Mouse (Mus musculus) limb, embryonic 14.5 days (tissue): ENCODE data around the gene Pms1. TPM values are rescaled to one million over a fixed set of nuclear protein-coding genes. Genes with fewer than 3 reads are reported as not detected.

Source experiments
- ATAC-seq: fragments of 200-750 bp; cut with Nextera tagmentation; 2 replicates; pipeline ENCODE4 v1.8.0; 2017; ENCODE audit warnings: low read depth, moderate number of reproducible peaks, moderate TSS enrichment; ENCODE audit not compliant: low FRiP score
- DNase-seq: peaks from one replicate; pipeline ENCODE4 v3.0.0-alpha.2; 2015; ENCODE audit warnings: low spot score
- H3K27ac ChIP-seq: fragments of 300-500 bp; sonication (generic); replicated peaks from 2 replicates; pipeline ENCODE4 v1.5.1; 2014; ENCODE audit warnings: low read depth, mild to moderate bottlenecking, low read length, moderate library complexity, mixed read lengths
- H3K27me3 ChIP-seq: fragments of 300-500 bp; sonication (generic); 2 replicates; pipeline ENCODE4 v1.6.1; 2014; ENCODE audit warnings: low read length, mixed read lengths; ENCODE audit not compliant: control insufficient read depth, insufficient read depth
- H3K36me3 ChIP-seq: fragments of 300-500 bp; sonication (generic); 2 replicates; pipeline ENCODE4 v1.6.1; 2014; ENCODE audit warnings: mild to moderate bottlenecking, low read length, moderate library complexity, mixed read lengths; ENCODE audit not compliant: control insufficient read depth, insufficient read depth
- H3K4me1 ChIP-seq: fragments of 300-500 bp; sonication (generic); 2 replicates; pipeline ENCODE4 v1.6.1; 2014; ENCODE audit warnings: antibody characterized with exemption, low read length, mixed read lengths; ENCODE audit not compliant: control insufficient read depth, insufficient read depth
- H3K4me2 ChIP-seq: fragments of 300-500 bp; sonication (generic); replicated peaks from 2 replicates; pipeline ENCODE4 v1.6.1; 2014; ENCODE audit warnings: low read depth, mild to moderate bottlenecking, low read length, moderate library complexity; ENCODE audit not compliant: severe bottlenecking
- H3K4me3 ChIP-seq: fragments of 300-500 bp; sonication (generic); replicated peaks from 2 replicates; pipeline ENCODE4 v1.5.1; 2014; ENCODE audit warnings: low read length
- H3K9ac ChIP-seq: fragments of 300-500 bp; sonication (generic); 2 replicates; pipeline ENCODE4 v1.6.1; 2014; ENCODE audit warnings: mild to moderate bottlenecking, low read depth, low read length, moderate library complexity; ENCODE audit not compliant: severe bottlenecking
- H3K9me3 ChIP-seq: fragments of 300-500 bp; sonication (generic); 2 replicates; pipeline ENCODE4 v1.6.1; 2016; ENCODE audit warnings: low read length; ENCODE audit not compliant: control insufficient read depth
- POLR2A ChIP-seq: fragments of 200-500 bp; IDR thresholded peaks from 2 replicates; pipeline ENCODE4 v1.8.0; 2012; ENCODE audit warnings: inconsistent platforms, mild to moderate bottlenecking, moderate library complexity, borderline replicate concordance; ENCODE audit not compliant: insufficient read depth, insufficient read length; ENCODE audit errors: extremely low read depth
- WGBS: fragments of 180-500 bp; shearing (Covaris S2); extraction: QIAGEN DNeasy Blood & Tissue Kit; methylation state at CpG from one replicate; pipeline ENCODE4 v1.1.7; 2014; 5-methylcytosine and 5-hydroxymethylcytosine counted together
- polyA plus RNA-seq, 2 experiments: library from polyadenylated mRNA; depleted of rRNA in 1 of 2; stranded (reverse) in 1 of 2; unstranded in 1 of 2; fragments of >200 nt; fragmentation: Nextera tagmentation in 1 of 2; extraction: Ambion mirVana in 1 of 2; gene quantifications; 2 replicates each; pipeline versions ENCODE4 v1.2.1 to v1.2.3; 2012 to 2014

The Pms1 gene
- polyA plus RNA-seq, 2 experiments = 8.5 to 18.3 TPM

GRCm38 (mm10) chr1:53324827-53325494, 28.1 kb upstream of the Pms1 start:
- 92% methylated on average over 5 of the region's 5 CpGs for WGBS

GRCm38 (mm10) chr1:53324277-53324676, 27.5 kb upstream of the Pms1 start:
- Histone ChIP-seq H3K36me3 (peaks cover 3% of the 10 kb centered on the region; the same call in 1 of the 2 replicates), H3K27ac (no peak overlapping the region), H3K27me3 (no peaks in the 10 kb centered on the region), H3K9ac (no peak overlapping the region), H3K4me1 (no peaks in the 10 kb centered on the region), H3K4me2 (no peak overlapping the region), H3K4me3 (no peak overlapping the region), H3K9me3 (no peaks in the 10 kb centered on the region)
- TF ChIP-seq POLR2A = no peak
- 96% methylated on average over 1 of the region's 1 CpGs for WGBS
- DNase-seq = no peak
- ATAC-seq = no peak

More at GRCm38 (mm10) chr1:53324827-53325494, 28.1 kb upstream of the Pms1 start:
- DNase-seq (no peak), ATAC-seq (no peak)
- Histone ChIP-seq H3K9ac (no peak overlapping the region), H3K4me3 (no peak overlapping the region), H3K4me2 (no peak overlapping the region), H3K27me3 (no peaks in the 10 kb centered on the region), H3K27ac (no peak overlapping the region), H3K9me3 (no peaks in the 10 kb centered on the region), H3K4me1 (no peaks in the 10 kb centered on the region), H3K36me3 (peaks cover 3% of the 10 kb centered on the region; the same call in 1 of the 2 replicates)
- no peak for TF ChIP-seq POLR2A

GRCm38 (mm10) chr1:53323254-53323653, 26.4 kb upstream of the Pms1 start:
- no peak for ATAC-seq
- Histone ChIP-seq H3K9me3 (no peaks in the 10 kb centered on the region), H3K36me3 (peaks cover 3% of the 10 kb centered on the region; the same call in 1 of the 2 replicates), H3K27me3 (no peaks in the 10 kb centered on the region), H3K4me2 (no peak overlapping the region), H3K9ac (no peak overlapping the region), H3K4me1 (no peaks in the 10 kb centered on the region), H3K4me3 (no peak overlapping the region), H3K27ac (no peak overlapping the region)
- DNase-seq = no peak
- 89% methylated on average over 5 of the region's 5 CpGs for WGBS
- no peak for TF ChIP-seq POLR2A

- WGBS = 98% methylated on average over 4 of the region's 4 CpGs
- no peaks in the 10 kb centered on the region for H3K4me1 ChIP-seq
- H3K9ac ChIP-seq = no peak overlapping the region
- H3K9me3 ChIP-seq = no peaks in the 10 kb centered on the region
- ATAC-seq = no peak
- H3K27me3 ChIP-seq = no peaks in the 10 kb centered on the region
- DNase-seq = no peak
- H3K27ac ChIP-seq = no peak overlapping the region
- H3K4me3 ChIP-seq = no peak overlapping the region
- no peak overlapping the region for H3K4me2 ChIP-seq
- H3K36me3 ChIP-seq = peaks cover 3% of the 10 kb centered on the region; the same call in 1 of the 2 replicates
- no peak for TF ChIP-seq POLR2A
Observed at GRCm38 (mm10) chr1:53321662-53322344, 25.0 kb upstream of the Pms1 start.

GRCm38 (mm10) chr1:53312989-53313967, 16.5 kb upstream of the Pms1 start, which contains the start of gene Osgepl1:
TSS of gene Osgepl1 (plus strand) at chr1:53313624.
- H3K4me3 ChIP-seq = peak within 1 kb of the TSS; percentile 54
- H3K4me1 ChIP-seq = 0 out of 2 replicates have a peak, but pooled peaks cover 2% of the 10 kb centered on the region
- H3K4me2 ChIP-seq = peak within 1 kb of the TSS; percentile 59
- no peaks in the 10 kb centered on the region for H3K9me3 ChIP-seq
- WGBS = 3% methylated on average over 27 of the region's 27 CpGs
- peak within 1 kb of the TSS; percentile 65 for H3K9ac ChIP-seq
- peak; percentile 96 for ATAC-seq
- DNase-seq = peak; percentile 94
- no peaks in the 10 kb centered on the region for H3K27me3 ChIP-seq
- peak within 1 kb of the TSS; percentile 82 for H3K27ac ChIP-seq
- peaks cover 5% of the 10 kb centered on the region; the same call in 1 of the 2 replicates for H3K36me3 ChIP-seq
- peak; percentile 74; the same call in 1 of the 2 replicates for TF ChIP-seq POLR2A
